Mouse (Mus musculus) CD4-positive naive resting alpha-beta T cell, adult 76 days (primary cell): Measurements from ENCODE around the gene Mxra8. TPM values are rescaled to one million over a fixed set of nuclear protein-coding genes. Genes with fewer than 3 reads are reported as not detected.

ENCODE experiments used
- total RNA-seq: library from RNA; stranded (reverse); gene quantifications from one replicate; pipeline ENCODE4 v1.2.4, GENCODE M21; 2023

Gene Mxra8
- total RNA-seq: 3.2 TPM

DNA sequence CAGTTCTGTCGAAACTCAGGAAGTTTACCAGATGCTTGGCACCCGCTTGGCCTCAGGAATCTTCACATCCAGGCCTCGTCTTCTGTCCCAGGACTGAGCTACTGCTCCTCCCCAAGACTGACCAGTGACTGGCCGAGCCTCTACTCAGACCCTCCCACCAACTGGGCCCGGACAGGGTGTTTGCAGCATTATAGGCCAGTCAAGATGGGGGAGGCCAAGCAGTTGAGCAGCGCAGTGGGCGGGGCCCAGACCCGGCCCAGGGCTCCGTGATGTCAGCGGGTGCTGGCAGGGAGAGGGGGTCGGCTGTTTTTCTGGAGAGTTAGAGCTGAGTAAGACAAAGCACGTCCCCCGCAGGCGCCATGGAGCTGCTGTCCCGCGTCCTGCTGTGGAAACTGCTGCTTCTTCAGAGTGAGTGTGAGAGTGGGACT, at the start of gene Mxra8:
Mxra8 (plus strand) TSS at position 198 of the 428 bp plus-strand sequence.

GRCm38 (mm10) chr4:155790021-155790489, 49.4 kb upstream of the Mxra8 start, which contains the start of gene Ankrd65:
TSS of gene Ankrd65 (plus strand) at chr4:155790439.

DNA sequence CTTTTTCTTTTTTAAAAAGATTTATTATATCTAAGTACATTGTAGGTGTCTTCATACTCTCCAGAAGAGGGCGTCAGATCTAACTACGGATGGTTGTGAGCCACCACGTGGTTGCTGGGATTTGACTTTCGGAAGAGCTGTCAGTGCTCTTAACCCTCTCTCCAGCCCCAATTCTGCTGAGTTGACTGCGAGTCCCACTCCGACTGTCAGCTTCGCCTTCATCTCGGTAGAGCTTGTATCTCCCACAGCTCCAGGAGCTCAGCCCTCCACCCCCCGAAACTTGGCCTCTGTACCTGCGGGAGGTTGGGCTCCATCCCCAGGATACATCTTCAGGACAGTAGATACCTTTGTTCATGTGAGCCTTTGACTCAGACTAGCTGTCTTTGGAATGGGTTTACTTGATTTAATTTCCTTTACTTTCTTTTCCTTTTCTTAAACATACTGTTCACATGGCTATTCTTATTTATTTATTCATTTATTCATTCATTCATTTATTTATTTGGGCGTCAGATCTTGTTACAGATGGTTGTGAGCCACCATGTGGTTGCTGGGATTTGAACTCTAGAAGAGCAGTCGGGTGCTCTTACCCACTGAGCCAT, 36.6 kb upstream of the Mxra8 start, which contains the start of gene Mrpl20:
Mrpl20 (plus strand) TSS at position 138 of the 599 bp plus-strand sequence.

DNA sequence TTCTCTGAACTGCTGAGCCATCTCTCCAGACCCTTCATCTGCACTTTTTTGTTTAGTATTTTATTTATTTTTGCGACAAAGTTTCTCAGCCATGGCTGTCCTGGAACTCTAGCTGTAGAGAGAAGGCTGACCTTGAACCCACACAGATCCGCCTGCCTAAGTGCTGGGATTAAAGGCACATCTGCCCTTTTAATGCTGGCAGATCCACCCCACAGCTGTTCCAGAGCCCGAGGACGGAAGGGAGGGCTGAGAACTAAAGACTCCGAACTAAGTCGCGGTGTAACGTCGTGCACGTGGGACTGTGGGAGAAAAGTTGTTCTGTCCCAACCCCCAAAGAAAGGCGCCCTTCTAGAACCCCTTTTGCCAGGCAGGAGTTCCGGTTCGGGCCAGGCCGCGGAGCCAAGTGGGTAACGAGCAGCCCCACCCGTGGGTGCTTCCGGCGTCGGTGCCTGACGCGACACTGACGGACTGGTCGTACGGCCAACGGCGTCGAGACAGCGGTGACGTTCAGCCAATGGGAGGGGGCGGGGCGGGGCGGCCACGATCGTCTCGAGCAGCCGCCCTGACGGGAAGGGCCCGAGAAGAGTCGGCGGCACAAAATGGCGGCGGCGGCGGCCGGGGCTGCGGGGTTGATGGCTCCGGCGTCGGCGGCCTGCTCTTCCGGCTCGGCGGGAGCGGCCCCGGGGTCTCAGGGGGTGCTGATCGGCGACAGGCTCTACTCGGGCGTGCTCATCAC, 27.4 kb upstream of the Mxra8 start, which contains the start of gene Ccnl2:
Ccnl2 (plus strand) TSS at position 561 of the 736 bp plus-strand sequence.

DNA sequence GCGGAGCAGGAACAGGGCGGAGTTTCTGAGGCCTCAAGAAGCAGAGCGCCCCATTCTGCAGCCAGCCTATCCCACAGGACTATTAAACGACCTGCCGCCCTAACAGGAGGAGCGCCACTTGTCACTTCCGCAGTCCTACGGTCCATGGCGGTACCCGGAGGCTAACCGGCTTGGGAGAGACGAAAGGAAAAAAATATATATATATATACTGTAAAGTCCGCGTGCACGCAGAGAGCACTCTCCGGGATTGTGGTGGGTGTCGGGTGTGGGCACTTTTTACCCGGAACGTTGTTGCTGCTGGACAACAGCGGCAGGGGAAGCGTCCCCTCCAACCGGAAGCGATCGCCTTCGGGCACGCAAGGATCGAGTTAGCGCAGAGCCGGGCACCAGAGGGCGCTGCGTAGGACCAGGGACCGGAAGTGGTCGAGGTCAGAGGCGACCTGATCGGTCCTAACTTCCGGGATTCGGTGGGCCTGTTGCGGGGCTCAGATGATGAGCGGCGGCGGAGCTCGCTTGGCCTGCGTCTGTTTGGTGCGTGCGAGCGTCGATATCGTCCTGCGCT, 8.2 kb upstream of the Mxra8 start, which contains the start of gene Aurkaip1:
Aurkaip1 (plus strand) TSS at position 68 of the 562 bp plus-strand sequence.

DNA sequence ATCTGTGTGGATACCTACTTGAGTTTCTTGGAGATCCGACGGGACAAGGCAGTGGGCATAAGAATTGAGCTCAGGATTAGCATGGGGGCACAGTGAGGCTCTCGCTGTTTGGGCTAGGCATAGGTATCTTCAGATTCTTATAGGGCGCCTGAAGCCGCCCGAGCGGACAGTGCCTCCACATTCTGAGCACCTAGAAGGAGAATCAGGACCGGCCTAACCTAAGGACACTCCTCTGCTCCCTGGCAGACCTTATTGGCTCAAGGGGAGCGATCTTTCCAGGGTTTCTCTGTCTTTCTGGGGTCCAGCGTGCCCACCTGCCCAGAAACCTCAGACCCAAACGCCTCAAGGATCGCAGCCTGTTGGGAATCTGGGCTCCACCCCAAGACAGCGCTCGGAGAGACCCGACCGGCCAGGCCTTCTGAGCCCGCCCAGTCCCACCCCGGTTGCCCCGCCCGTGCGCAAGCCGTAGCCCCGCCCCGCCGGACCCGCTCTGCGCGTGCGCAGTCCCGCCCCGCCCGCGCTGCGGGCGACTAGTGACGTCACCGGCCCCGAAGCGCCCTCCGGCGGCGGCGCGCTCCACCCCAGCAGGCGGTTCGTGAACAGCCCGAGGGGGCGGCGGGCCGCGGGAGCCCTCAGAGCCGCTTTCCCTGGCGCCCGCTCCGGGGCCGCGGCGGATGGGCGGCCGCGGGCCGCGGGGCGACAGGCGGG, 7.5 kb downstream of the Mxra8 start, which contains the start of gene Dvl1:
Dvl1 (plus strand) TSS at position 532 of the 708 bp plus-strand sequence.

DNA sequence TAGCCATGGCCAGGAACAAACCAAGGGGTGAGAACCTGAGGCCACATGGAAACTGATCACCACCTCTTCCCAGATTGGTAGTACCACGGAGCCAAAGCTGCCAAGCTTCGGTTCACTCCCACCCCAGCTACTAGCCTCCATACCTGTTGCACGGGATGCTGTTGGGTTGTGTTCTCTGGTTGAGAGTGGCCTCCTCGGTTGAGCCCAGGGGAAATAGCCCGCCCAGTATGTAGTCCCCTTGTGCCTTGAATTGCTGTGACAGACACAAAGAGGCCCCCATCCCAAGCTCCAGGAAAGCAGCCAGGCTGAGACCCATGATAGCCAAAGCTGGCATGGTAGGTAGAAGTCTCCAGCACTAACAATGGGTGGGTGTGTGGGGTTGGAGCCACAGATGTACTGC, 23.5 kb downstream of the Mxra8 start, which contains the start of gene Tas1r3:
Tas1r3 (minus strand) TSS at position 362 of the 400 bp plus-strand sequence.

DNA sequence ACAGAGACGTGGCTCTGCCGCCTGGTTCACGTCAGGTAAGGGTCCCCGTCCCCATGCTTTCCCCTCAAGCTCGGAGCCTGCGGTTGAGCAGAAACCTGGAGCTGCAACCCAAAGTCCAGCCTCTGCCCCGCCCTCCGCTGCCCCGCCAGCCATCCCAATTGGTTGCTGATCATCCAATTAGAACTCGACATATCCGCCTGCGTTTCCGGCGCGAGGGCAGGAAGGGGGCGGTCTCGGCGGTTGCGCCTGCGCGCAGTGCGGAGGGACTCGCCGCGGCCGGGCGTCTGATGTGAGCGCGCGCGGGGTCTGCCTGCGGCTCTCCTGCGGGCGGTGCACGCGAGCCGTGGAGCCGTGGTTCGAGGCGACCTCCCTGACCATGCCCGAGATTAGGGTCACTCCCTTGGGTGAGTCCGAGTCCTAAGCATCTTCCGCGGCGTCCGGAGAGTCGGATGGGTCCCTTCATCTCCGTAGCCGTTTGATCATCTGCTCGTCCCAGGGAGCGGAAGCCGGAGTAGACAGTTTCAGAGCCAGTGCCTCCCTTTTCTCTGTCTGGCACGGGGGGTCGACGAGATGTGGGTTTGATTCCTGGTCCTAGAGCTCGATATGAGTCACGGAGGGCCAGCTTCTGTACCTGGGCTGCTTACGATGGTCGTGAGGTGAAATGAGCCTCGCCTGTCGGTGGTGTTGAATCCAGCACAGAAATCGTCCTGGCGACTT, 30.0 kb downstream of the Mxra8 start, which contains the start of the genes Cptp and Ints11:
Cptp (minus strand) TSS at position 124 of the 717 bp plus-strand sequence.
Ints11 (plus strand) TSS at position 230 of the 717 bp plus-strand sequence.

DNA sequence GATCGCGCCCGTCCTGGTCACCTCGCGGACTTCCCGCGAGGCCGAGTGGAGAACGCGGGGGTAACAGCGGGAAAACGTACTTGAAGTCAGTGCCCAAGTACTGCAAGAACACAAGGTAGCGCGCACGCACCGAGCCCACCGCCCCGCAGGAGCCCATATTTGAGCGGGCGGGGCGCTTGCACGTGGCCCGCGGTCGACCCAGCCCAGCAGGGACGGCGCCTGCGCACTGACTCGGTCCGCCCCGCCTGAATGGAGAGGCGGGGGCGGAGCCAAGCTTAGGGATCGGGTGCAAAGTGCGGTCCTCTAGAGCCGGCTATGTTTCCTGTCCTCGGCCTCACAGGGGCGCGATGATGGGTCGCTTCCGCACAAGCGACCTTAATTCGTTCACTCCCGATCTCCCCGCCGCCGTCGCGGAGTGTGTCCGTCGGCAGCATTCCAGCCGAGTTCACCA, 52.1 kb downstream of the Mxra8 start, which contains the start of the genes Pusl1 and Acap3:
Pusl1 (minus strand) TSS at position 231 of the 451 bp plus-strand sequence.
Acap3 (plus strand) TSS at position 272 of the 451 bp plus-strand sequence.

Other genes starting within 250 kb of the Mxra8 start
- 34.9 TPM for gene Slc35e2, start 238.3 kb upstream of the Mxra8 start, total RNA-seq
- 204 TPM for gene Cdk11b, start 214.8 kb upstream of the Mxra8 start, total RNA-seq
- not detected for gene Gm10563, start 194.3 kb upstream of the Mxra8 start, total RNA-seq
- not detected for gene Mmp23, start 186.3 kb upstream of the Mxra8 start, total RNA-seq
- 35.2 TPM for gene Mib2, start 170.5 kb upstream of the Mxra8 start, total RNA-seq
- 8.0 TPM for gene Fndc10, start 145.3 kb upstream of the Mxra8 start, total RNA-seq
- gene Ssu72, start 134.9 kb upstream of the Mxra8 start, total RNA-seq: 69.3 TPM
- 1.2 TPM for gene Tmem240, start 104.9 kb upstream of the Mxra8 start, total RNA-seq
- gene Atad3a, start 78.6 kb upstream of the Mxra8 start, total RNA-seq: 52.2 TPM
- not detected for gene Vwa1, start 65.0 kb upstream of the Mxra8 start, total RNA-seq
- gene Tmem88b, start 53.8 kb upstream of the Mxra8 start, total RNA-seq: not detected
- not detected for gene Ankrd65, start 49.2 kb upstream of the Mxra8 start, total RNA-seq
- 36.7 TPM for gene Mrpl20, start 36.8 kb upstream of the Mxra8 start, total RNA-seq
- 283 TPM for gene Ccnl2, start 27.2 kb upstream of the Mxra8 start, total RNA-seq
- 73.2 TPM for gene Aurkaip1, start 8.4 kb upstream of the Mxra8 start, total RNA-seq
- gene Dvl1, start 7.7 kb downstream of the Mxra8 start, total RNA-seq: 67.2 TPM
- 1.6 TPM for gene Tas1r3, start 23.7 kb downstream of the Mxra8 start, total RNA-seq
- gene Cptp, start 29.8 kb downstream of the Mxra8 start, total RNA-seq: 9.6 TPM
- gene Ints11, start 29.9 kb downstream of the Mxra8 start, total RNA-seq: 49.4 TPM
- gene Pusl1, start 52.1 kb downstream of the Mxra8 start, total RNA-seq: 33.6 TPM
- 46.6 TPM for gene Acap3, start 52.1 kb downstream of the Mxra8 start, total RNA-seq
- 147 TPM for gene Ube2j2, start 104.2 kb downstream of the Mxra8 start, total RNA-seq
- gene C1qtnf12, start 122.6 kb downstream of the Mxra8 start, total RNA-seq: 7.1 TPM
- 4.5 TPM for gene B3galt6, start 153.0 kb downstream of the Mxra8 start, total RNA-seq
- gene Sdf4, start 153.2 kb downstream of the Mxra8 start, total RNA-seq: 221 TPM
- gene Tnfrsf4, start 174.2 kb downstream of the Mxra8 start, total RNA-seq: 33.2 TPM
- gene Tnfrsf18, start 186.5 kb downstream of the Mxra8 start, total RNA-seq: 59.7 TPM
- not detected for gene Ttll10, start 219.7 kb downstream of the Mxra8 start, total RNA-seq